Mouse (Mus musculus) olfactory bulb, adult 2 months (tissue): ENCODE results near the gene Pcsk2.

Experiments
- CTCF ChIP-seq: fragments of 200-500 bp; IDR thresholded peaks from 2 replicates; pipeline ENCODE4 v1.5.1; 2012; ENCODE audit warnings: low read depth, mild to moderate bottlenecking, low read length, moderate library complexity; ENCODE audit not compliant: insufficient read depth
- POLR2A ChIP-seq: fragments of 200-500 bp; IDR thresholded peaks from 2 replicates; pipeline ENCODE4 v1.6.1; 2012; ENCODE audit warnings: mild to moderate bottlenecking, low read depth, low read length, moderate library complexity; ENCODE audit not compliant: insufficient read depth

GRCm38 (mm10) chr2:143806140-143806923 lies 260.4 kb downstream of the Pcsk2 start:
- TF ChIP-seq CTCF (no peak), POLR2A (no peak)
